Mouse (Mus musculus): ENCODE measurements around the gene Mgat4d. TPM values are rescaled to one million over a fixed set of nuclear protein-coding genes. Genes with fewer than 3 reads are reported as not detected.
"Not testable (repeated sequence)": the region's sequence is repeated elsewhere in the genome, so short reads cannot be mapped to it uniquely, and the experiment has no call there.

Mgat4d gene
- total RNA-seq, 2 experiments from 2014 or later = not detected

DNA sequence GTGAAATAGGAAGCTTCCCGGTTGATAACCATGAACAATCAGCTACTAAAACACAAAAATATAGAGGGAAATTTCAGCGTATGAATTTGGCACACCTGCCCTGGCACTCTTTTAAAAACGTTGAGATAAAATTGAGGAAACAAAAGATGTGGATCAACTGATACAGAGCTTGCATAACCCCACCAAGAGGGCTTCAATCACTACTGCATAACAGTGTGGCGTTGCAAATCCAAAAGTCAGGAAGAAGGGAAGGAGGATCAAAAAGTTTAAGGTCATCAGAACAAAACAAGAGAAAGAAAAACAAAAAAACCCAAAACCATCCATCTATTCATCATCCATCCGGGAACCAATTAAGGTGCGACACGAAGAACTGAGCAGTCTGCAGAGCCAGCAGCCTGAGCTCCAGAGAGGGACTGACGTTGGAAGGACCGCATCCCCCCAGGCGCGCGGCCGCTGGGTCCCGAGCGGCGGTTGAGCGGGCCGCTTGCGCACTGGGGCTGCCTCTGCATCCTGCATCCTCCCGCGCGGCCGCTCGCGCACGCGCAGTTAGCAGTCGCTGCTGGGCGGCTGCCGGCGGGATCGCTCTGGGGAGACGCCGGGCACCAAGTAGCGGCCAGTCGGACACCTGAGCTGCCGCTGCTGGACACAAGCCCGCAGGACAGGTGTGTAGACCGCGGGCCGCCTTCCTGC is 41.2 kb downstream of the Mgat4d start, which contains the start of gene Clgn:
Gene Clgn, plus strand, starts transcription at position 552 of the 690 bp plus-strand sequence.
- peak; percentile 93 for ATAC-seq (replicated peaks; ENCODE audit: low FRiP score, poor library complexity, severe bottlenecking)

DNA sequence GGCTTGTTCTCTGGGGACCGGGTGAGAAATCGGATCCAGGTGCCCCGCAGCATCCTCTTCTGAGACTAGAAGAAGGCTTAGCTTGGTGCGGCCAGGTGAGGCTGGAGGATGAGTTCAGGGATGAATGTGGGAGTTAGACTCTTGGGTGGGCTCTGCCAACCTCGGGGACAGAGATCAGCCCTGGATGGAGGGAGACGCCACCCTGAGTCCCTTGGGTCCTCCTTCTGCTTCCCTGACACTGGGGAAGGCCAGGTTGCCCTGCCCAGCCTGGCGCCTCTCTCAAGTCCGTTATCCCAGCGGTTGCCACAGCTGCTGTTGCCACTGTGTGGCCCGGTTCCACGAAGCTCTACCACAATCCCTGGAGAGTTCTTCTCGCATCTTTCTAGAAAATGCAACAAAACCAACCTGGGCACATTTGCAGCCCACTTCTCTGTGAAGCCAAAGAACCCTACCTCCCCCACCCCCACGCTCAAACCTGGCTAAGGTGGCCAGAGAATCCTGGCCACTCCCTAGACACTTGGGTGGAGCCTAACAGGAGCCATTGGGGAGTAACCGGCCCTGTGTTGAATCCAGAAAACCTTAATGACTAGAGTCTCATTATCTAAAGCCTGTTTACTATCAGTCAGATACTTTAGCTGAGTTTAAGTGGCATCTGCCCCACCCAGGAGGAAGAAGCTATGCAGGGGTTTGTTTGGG is 41.9 kb downstream of the Mgat4d start:
- peak; percentile 73 for ATAC-seq (replicated peaks; ENCODE audit: low FRiP score, poor library complexity, severe bottlenecking)

DNA sequence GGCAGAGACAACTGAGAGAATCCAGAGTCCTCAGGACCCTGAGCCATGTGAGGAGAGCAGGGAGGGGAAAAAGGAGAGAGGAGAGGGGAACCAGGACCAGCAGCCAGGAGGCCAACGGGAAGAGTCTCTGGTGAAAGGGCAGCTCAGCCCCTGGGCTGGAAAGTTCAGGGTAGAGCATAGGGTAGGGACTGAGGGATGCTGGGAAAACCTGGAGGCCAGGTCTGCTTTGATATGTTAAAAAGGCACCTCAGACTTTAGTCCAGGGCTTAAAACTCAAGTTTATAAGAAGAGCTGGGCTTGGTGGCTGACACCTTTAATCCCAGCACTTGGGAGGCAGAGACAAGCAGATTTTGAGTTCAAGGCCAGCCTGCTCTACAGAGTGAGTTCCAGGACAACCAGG is 44.2 kb downstream of the Mgat4d start:
- ATAC-seq (replicated peaks; ENCODE audit: low FRiP score, poor library complexity, severe bottlenecking) = no peak

DNA sequence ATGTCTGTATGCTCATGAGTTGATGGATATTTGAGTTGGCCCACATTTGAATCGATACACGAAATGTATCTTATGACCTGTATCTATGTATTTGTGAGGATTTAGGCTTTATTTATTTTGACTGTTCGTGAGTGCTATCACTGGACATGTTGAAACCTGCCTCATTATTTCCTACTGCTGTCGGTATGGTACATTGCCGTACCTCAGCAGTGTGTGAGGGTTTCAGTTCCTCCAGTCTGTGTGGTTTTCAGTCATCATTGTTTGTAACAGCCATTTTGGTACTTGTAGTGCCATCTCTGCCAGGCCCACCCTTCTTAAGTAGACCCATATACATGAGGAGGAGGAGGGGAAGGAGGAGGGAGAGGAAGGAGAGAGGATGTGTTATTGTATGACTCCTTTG is 46.1 kb downstream of the Mgat4d start:
- no peak for ATAC-seq (replicated peaks; ENCODE audit: low FRiP score, poor library complexity, severe bottlenecking)

DNA sequence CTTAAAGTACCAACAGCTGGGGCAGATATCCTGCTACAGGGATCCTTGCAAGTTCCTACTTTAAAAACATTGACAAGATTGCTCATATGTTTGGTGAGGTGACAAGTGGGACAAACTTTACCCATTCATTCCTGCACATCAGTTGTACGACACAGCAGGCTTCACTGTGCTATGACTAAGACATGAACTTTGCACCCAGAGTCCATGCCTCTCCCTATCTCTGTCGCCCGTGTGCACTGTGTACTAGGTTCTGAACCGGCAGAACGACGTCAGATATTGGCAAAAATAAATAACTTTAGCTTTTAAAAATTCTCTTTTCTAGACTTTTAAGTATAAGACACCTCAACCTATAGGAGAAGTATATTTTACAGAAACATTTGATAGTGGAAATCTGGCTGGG is 48.4 kb downstream of the Mgat4d start:
- ATAC-seq (replicated peaks; ENCODE audit: low FRiP score, poor library complexity, severe bottlenecking) = no peak

DNA sequence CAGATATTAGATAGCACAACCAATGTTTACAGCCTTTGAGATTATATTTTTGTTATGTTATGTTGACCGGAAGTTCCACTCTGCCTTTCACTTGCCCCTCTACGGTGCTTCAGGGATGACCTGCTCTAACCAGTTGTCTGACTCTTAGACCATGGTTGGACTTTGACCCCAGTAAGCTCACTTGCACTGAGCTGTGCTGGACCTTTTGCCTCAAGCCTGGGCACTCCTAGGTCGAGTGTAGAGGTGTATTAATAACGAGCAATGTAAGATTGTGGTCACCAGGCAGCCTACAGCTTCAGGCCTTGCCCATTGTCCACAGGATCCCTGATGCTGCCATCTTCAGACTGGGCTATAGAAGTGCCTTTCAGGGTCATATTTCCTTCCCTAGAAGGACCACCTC is 49.5 kb downstream of the Mgat4d start:
- no peak for ATAC-seq (replicated peaks; ENCODE audit: low FRiP score, poor library complexity, severe bottlenecking)

DNA sequence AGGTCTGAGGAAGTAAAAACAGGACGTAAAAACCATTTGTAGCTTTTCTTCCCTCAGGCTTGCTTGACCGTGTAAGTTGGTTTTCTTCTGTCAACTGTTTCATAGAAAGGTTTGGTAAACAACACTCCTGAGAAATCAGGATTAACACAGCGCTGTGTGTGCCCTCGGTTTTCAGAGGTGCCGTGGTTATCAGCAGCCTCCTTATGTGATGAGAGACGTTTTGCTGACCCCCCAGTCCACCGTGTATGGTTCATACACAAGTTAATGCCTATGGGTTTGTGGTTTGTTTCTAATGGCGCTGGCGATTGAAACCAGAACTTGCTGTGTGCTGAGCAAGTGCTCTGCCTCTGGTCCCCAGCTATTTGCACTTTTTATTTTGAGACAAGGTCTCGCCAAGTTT is 57.3 kb downstream of the Mgat4d start:
- no peak for ATAC-seq (replicated peaks; ENCODE audit: low FRiP score, poor library complexity, severe bottlenecking)

DNA sequence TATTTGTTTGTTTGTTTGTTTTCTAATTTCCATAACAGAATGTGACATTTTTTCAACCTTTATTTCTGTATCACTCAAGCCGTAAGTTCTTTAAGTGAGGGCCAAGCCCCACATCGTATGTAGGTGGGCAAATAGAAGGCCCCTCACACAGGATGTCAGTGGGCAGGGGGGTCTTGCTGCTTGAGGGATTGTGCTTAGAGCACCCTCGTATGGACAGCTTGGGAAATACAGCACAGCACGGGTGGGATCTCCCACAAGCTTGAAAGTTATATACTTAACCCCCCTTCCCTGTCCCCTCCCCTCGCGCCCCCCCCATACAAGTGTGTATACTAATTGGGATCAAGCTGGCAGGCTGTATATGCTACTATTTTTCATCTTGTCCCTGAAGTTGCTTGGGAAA is 58.6 kb downstream of the Mgat4d start:
- no peak for ATAC-seq (replicated peaks; ENCODE audit: low FRiP score, poor library complexity, severe bottlenecking)

DNA sequence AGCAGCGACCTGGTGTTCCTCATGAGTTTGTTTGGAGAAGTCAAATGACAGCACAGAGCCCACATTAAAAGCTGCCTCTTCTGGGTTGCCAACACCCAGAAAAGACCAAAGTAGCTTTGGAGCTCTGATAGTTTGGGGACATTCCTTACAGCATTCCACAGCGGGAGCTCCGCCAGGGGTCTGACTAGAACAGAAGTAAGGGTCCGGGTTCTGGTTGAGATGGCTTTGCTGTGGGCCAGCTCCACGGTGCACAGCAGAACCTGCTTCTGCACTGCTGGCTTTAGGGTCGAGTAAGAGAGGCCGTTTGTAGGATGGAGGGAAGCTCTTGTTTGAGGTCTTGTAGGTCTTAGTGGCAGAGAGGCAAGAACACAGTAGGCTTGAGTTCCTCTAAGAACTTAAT is 60.2 kb downstream of the Mgat4d start:
- ATAC-seq (replicated peaks; ENCODE audit: low FRiP score, poor library complexity, severe bottlenecking) = no peak

DNA sequence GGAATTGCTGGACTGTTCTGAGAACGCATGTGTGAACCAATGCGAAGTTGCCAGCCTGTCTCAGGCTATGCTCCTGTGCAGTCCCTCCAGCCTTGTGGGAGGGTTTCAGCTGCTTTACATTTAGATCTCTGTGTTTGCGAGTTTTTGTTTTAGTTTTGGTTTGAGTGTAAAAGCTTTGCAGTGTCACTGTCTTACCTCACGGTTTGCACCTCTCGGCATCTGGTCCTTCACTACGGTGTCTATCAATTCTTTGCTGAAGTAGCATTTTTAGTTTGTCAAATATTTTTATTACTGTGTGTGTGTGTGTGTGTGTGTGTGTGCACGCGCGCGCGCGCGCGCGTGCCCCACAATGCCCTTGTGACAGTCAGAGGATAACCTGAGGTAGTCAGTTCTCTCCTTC is 68.6 kb downstream of the Mgat4d start:
- no peak for ATAC-seq (replicated peaks; ENCODE audit: low FRiP score, poor library complexity, severe bottlenecking)

DNA sequence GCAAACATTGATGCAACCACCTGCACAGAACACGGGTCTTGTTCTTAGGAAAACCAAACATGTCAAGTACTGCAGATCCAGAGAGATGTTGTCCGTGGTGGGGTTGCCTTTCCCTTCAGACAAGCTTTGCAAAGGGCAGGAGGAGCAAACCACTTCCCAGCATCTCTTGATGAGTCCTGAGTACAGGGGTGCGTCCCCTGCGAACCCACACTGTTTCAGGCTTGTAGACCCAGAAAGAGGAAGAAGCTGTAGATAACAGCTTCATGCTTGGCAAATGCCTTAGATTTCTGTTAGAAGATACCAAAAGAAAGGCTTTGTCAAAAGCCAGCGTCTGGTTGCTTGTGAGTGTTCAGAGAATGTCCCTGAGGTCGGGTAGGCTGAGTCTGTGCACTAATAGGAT is 69.7 kb downstream of the Mgat4d start:
- ATAC-seq (replicated peaks; ENCODE audit: low FRiP score, poor library complexity, severe bottlenecking) = no peak

DNA sequence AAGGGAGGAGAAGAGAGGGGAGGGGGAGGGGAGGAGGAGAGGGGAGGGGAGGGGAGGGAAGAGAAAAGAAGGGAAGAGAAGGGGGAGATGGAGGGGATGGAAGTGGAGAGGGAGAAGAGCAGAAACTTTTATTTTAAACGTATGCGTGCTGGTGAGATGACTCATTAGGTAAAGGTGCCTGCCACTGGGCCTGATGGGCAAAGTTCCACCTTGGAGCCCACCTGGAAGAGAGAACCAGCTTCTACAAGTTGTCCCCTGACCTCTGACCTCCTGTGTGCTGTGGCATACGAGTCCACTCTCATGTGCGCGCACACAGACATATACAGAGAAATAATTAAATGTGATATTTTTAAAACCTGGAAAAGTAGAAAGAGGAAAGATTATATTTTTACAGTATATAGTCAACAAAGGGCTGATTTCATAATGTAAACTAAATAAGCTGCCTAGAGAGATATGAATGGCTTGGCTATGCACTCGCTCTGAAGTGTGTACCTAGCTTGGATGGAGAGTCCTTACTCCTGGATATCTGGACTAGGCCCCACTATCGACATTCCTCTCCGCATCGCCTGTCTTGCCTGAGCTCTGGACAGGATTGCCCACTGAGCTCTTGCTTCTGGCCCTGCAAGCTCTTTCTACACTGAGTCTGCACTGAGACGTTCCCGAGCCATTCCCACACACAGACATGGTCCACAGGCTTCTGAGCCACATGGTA is 70.7 kb downstream of the Mgat4d start:
- ATAC-seq (replicated peaks; ENCODE audit: low FRiP score, poor library complexity, severe bottlenecking) = no peak

DNA sequence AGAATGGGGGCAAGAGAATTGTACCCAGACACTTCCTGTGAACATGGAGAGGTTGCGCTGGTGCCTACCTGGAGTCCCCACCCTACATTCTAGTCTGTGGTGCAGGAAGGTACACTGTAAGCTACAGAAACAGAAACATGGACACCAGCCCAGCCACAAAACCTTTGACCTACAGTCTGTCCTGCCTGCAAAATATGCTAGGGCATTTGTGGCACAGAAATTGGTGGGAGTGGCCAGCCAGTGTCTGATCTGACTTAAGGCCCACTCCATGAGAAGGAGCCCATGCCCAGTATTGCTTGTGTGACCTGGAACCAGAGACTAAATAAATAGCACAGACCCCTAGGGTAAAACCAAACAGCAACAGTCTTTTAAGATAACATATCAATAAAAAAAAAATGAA is 73.1 kb downstream of the Mgat4d start:
- ATAC-seq (replicated peaks; ENCODE audit: low FRiP score, poor library complexity, severe bottlenecking) = no peak

DNA sequence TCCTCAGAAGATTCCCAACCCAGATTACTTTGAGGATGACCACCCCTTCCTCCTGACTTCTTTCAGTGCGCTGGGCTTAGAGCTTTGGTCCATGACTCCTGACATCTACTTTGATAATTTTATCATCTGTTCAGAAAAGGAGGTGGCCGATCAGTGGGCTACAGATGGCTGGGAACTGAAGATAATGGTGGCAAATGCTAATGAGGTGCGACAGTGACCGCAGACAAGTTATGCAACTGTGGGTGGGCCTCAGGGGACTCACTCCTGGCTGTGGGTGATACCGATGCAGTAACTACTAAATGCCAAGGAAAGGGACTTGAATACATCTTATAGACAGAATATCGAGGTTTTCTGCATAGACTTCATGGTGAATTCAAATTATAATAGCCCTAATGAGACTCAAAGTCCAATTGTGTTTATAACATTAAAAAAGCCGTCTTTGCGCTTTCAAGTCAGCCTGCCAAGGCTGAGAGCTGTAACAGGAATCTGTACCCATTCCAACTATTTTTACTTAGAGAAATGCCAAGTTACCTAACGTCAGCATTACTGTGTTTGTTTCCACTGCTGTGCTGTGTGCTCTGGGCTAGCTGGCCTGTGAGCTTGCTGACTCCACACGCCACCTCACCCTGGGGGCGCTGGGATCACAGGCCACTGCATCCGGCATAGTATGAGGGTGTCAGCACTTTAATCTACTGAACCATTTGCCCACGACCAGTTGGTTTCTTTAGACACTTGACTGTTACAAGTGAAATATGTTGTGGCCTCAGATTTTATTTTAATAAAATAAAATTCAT is 75.0 kb downstream of the Mgat4d start:
- peak; percentile 90 for ATAC-seq (replicated peaks; ENCODE audit: low FRiP score, poor library complexity, severe bottlenecking)

DNA sequence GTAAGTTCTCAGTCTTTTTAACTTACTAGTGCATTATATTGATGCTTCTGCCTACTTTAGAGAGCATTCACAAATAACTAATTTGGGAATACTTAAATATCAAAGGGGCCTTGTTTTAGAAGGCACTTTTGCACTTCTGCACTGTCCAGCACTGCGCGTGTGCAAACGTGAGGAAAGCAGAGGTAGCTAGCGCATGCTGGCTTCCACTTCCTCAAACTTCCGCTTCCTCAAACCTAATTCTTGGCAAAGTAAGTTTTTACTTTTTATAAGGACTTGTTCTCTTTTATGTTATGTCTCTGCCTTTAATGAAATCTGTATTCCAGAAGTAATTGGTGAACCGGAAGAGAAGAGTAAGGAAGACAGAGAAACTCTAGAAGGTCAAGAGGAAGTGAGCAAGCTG is 76.9 kb downstream of the Mgat4d start:
- no peak for ATAC-seq (replicated peaks; ENCODE audit: low FRiP score, poor library complexity, severe bottlenecking)

DNA sequence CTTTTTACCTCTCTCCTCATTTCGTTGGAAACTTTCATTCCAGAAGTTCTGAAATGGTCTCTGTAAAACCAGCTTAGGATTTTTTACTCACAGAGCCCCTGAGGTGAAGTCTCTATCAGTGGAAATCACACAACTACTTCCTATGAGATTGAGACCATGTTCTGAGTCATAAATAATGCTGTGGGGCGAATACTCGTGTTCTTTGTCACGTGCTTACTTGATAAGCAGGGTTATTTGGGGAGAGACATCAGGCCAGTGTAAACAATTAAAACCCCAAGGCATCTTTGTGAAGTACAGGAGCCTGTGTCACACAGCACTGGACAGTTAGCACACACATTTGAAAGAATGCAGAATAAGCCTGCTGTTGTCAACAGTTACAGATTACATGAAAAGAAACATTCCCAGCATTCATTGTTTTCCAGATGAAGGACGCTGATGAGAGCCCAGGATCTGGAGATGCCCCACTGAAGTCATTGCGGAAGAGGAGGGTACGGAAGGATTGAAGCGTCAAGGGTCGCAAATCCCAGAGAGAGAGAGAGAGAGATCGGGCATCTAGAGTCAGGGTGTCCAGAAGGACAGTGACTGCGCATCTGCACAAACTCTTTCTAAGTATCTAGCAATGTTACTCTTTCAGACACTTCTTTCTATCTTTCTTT is 78.0 kb downstream of the Mgat4d start:
- ATAC-seq (replicated peaks; ENCODE audit: low FRiP score, poor library complexity, severe bottlenecking) = no peak

DNA sequence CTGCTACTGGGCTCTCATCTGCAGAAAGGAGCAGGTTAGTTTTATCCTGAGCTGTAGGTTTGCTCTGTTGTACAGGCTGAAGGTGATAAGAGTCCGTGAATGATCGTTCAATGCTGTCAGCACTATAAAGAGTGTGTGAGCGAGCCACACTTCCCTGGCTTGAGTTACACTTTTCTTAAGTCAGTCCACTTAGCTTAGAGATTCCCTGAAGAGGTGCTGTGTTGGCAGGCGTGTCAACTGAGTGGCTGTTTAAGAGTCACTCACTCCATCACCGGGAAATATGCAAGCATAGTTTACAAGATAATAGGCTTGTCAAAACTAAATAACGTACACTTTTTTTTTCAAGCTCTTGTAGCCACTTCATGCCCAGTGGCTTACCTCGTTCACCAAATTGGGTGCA is 78.7 kb downstream of the Mgat4d start:
- ATAC-seq (replicated peaks; ENCODE audit: low FRiP score, poor library complexity, severe bottlenecking) = peak; percentile 18

DNA sequence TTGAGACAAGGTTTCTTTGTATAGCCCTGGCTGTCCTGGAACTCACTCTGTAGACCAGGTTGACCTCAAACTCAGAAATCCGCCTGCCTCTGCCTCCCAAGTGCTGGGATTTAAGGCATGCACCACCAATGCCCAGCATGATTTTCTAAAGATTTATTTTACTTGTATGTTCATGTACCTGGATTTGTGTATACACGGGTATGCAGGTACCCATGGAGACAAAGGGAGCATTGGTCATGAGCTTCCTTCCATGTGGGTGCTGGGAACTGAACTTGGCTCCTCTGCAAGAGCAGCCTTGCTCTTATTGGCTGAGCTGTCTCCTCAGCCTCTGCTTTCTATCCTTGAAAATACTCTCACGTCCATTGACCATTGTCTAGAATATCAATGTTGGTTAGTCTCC is 80.3 kb downstream of the Mgat4d start:
- ATAC-seq (replicated peaks; ENCODE audit: low FRiP score, poor library complexity, severe bottlenecking) = not testable (repeated sequence)

DNA sequence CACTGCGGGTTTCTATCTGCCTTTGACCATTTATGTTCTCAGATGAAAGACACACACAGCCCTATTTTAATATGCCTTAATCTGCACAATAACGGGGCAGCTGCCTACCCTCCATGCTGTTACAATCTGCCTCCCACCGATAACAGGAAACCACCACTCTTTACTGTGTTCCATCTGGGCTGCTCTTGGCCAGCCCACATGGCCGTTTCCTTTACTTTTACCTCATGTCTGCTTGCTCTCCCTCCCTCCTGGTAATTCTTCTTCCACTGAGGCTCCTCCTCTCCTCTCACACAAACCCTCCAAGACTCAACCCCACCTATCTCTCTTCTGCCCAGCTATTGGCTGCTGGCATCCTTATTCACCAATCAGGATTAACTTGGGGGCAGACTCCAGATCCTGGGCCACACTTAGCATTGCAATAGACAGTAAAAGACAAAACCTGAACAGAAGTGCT is 80.8 kb downstream of the Mgat4d start:
- ATAC-seq (replicated peaks; ENCODE audit: low FRiP score, poor library complexity, severe bottlenecking) = peak; percentile 94

Measured in erythroid progenitor cell, adult 5-6 weeks (primary cell).